Mouse (Mus musculus) midbrain, postnatal 0 days (tissue): Measurements from ENCODE around the gene Tmem129. TPM values are rescaled to one million over a fixed set of nuclear protein-coding genes. Genes with fewer than 3 reads are reported as not detected.

ENCODE experiments used
- ATAC-seq: fragments of 200-750 bp; cut with Nextera tagmentation; 2 replicates; pipeline ENCODE4 v1.8.0; 2017; ENCODE audit warnings: moderate number of reproducible peaks, mild to moderate bottlenecking, moderate TSS enrichment, moderate library complexity; ENCODE audit not compliant: low FRiP score
- DNase-seq: peaks from one replicate; pipeline ENCODE4 v3.0.0-alpha.2; 2015; ENCODE audit warnings: low spot score
- H3K27ac ChIP-seq: fragments of 300-500 bp; sonication (generic); 2 replicates; pipeline ENCODE4 v1.5.1; 2014; ENCODE audit warnings: low read depth, mild to moderate bottlenecking, low read length, mixed read lengths
- H3K27me3 ChIP-seq: fragments of 300-500 bp; sonication (generic); 2 replicates; pipeline ENCODE4 v1.6.1; 2014; ENCODE audit warnings: low read length, control low read depth, mixed read lengths; ENCODE audit not compliant: insufficient read depth
- H3K36me3 ChIP-seq: fragments of 300-500 bp; sonication (generic); 2 replicates; pipeline ENCODE4 v1.6.1; 2014; ENCODE audit warnings: low read length, control low read depth, mixed read lengths; ENCODE audit not compliant: insufficient read depth
- H3K4me1 ChIP-seq: fragments of 300-500 bp; sonication (generic); 2 replicates; pipeline ENCODE4 v1.6.1; 2014; ENCODE audit warnings: mild to moderate bottlenecking, control low read depth, antibody characterized with exemption, low read length, mixed read lengths; ENCODE audit not compliant: insufficient read depth
- H3K4me2 ChIP-seq: fragments of 300-500 bp; sonication (generic); 2 replicates; pipeline ENCODE4 v1.6.1; 2014; ENCODE audit warnings: low read depth, mild to moderate bottlenecking, low read length, mixed read lengths; ENCODE audit not compliant: poor library complexity, severe bottlenecking
- H3K4me3 ChIP-seq: fragments of 300-500 bp; sonication (generic); 2 replicates; pipeline ENCODE4 v1.5.1; 2014; ENCODE audit warnings: low read depth, mild to moderate bottlenecking, low read length, moderate library complexity
- H3K9ac ChIP-seq: fragments of 300-500 bp; sonication (generic); replicated peaks from 2 replicates; pipeline ENCODE4 v1.6.1; 2014; ENCODE audit warnings: mild to moderate bottlenecking, low read length, moderate library complexity, mixed read lengths; ENCODE audit not compliant: poor library complexity, severe bottlenecking
- H3K9me3 ChIP-seq: fragments of 300-500 bp; sonication (generic); 2 replicates; pipeline ENCODE4 v1.6.1; 2016; ENCODE audit warnings: low read length, control low read depth
- CTCF ChIP-seq: IDR thresholded peaks from 2 replicates; pipeline ENCODE4 v1.5.1; 2016; ENCODE audit warnings: antibody characterized with exemption, mild to moderate bottlenecking
- WGBS: fragments of 180-500 bp; shearing (Covaris S2); extraction: QIAGEN DNeasy Blood & Tissue Kit; methylation state at CpG from one replicate; pipeline ENCODE4 v1.1.7; 2014; 5-methylcytosine and 5-hydroxymethylcytosine counted together
- polyA plus RNA-seq: library from polyadenylated mRNA; unstranded; fragments of >200 nt; fragmentation: Nextera tagmentation; extraction: Ambion mirVana; gene quantifications from 2 replicates; pipeline ENCODE4 v1.2.1, GENCODE M21; 2015
- total RNA-seq: library from RNA; depleted of rRNA; stranded (reverse); fragments of >200 nt; gene quantifications from 2 replicates; pipeline ENCODE4 v1.2.3, GENCODE M21; 2014

Tmem129 gene
- total and polyA plus RNA-seq, 2 experiments from 2014 or later, result 17.3 to 26.0 TPM

DNA sequence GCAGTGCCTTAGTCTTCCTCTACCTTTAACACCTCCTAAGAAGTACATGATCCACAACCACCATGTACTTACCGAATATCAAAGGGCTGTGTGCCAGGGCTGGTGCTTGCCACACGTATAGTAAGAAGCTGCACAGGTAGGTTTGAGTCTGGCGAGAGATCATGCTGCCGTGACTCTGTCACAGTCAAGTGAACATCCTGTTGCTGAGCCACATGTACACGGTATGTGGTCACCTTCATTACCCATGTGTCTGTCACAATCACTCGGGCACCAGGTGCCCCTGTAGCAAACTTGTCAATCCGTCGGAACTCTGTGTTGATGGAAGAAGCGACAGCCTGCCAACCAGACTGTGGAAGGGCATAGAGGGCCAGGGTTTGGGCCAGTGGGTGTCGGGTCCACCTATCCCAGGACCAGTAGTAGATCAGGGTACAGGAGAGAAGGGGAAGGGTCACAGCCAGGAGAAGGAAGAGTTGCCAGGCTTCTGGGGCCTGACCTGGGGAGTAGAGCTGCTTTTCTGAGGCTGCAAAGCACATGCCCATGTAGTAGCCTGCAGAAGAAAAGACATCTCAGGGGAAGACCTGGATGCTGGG, 2.9 kb downstream of the Tmem129 start:
- TF ChIP-seq CTCF, result no peak
- Histone ChIP-seq H3K27me3 (no peaks in the 10 kb centered on the region), H3K9me3 (no peaks in the 10 kb centered on the region), H3K9ac (no peak overlapping the region), H3K4me2 (no peak overlapping the region), H3K4me1 (peaks cover 17% of the 10 kb centered on the region), H3K4me3 (no peak overlapping the region), H3K36me3 (peaks cover 3% of the 10 kb centered on the region), H3K27ac (no peak overlapping the region)
- DNase-seq (no peak), ATAC-seq (no peak)
- WGBS, result 95% methylated on average over 10 of the region's 10 CpGs

DNA sequence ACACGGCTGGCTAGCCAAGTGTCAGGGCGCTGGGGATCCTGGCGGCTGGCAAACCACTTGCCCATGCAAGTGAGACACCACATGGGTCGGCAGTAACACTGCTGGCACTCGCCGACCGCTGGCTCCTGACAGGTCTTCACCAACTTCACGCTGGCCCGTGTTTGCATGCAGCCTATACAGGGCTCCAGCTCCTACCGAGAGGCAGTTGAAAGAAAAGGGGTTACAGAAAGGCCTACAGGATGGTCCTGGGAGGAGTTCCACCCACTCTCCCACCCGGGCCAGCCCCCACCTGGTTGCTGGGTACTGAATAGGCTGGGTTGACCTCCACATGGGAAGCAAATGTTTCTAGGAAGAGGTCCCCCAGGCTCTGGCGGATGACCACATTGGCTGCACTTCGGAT, 3.8 kb downstream of the Tmem129 start:
- WGBS, result 96% methylated on average over 13 of the region's 13 CpGs
- ATAC-seq (no peak), DNase-seq (no peak)
- TF ChIP-seq CTCF, result no peak
- Histone ChIP-seq H3K9ac (no peak overlapping the region), H3K27ac (no peak overlapping the region), H3K4me2 (no peak overlapping the region), H3K4me3 (no peak overlapping the region), H3K36me3 (peaks cover 3% of the 10 kb centered on the region), H3K9me3 (no peaks in the 10 kb centered on the region), H3K27me3 (no peaks in the 10 kb centered on the region), H3K4me1 (peaks cover 19% of the 10 kb centered on the region)

DNA sequence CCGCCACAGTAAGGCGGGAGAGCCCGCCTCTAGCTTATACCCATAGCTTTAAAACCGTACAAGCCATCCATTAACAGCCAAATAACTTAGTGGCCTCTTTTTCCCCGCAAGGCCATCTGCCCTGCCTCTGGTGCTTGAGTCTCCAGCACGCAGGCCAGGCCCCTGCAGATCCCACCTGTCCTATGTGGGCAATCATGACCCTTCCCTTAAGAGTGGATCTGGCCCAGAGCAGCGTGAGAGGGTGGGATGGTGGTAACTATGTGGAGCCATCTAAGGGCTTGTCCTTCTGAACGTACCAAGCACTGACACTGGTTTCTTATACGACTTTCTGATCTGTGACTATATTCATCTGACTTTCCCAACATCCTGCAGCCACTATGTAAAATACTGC, 5.4 kb downstream of the Tmem129 start:
- H3K27ac ChIP-seq, result peak overlapping the region; percentile 98; the same call in 1 of the 2 replicates
- no peak overlapping the region for H3K9ac ChIP-seq
- DNase-seq (no peak), ATAC-seq (peak; percentile 3; the same call in 1 of the 2 replicates)
- H3K36me3 ChIP-seq, result peaks cover 3% of the 10 kb centered on the region
- peak overlapping the region; percentile 68 for H3K4me2 ChIP-seq
- H3K4me3 ChIP-seq, result peak overlapping the region; percentile 75
- WGBS, result 4% methylated on average over 9 of the region's 9 CpGs
- peaks cover 19% of the 10 kb centered on the region for H3K4me1 ChIP-seq
- no peaks in the 10 kb centered on the region for H3K9me3 ChIP-seq
- no peaks in the 10 kb centered on the region for H3K27me3 ChIP-seq
- TF ChIP-seq CTCF, result no peak

DNA sequence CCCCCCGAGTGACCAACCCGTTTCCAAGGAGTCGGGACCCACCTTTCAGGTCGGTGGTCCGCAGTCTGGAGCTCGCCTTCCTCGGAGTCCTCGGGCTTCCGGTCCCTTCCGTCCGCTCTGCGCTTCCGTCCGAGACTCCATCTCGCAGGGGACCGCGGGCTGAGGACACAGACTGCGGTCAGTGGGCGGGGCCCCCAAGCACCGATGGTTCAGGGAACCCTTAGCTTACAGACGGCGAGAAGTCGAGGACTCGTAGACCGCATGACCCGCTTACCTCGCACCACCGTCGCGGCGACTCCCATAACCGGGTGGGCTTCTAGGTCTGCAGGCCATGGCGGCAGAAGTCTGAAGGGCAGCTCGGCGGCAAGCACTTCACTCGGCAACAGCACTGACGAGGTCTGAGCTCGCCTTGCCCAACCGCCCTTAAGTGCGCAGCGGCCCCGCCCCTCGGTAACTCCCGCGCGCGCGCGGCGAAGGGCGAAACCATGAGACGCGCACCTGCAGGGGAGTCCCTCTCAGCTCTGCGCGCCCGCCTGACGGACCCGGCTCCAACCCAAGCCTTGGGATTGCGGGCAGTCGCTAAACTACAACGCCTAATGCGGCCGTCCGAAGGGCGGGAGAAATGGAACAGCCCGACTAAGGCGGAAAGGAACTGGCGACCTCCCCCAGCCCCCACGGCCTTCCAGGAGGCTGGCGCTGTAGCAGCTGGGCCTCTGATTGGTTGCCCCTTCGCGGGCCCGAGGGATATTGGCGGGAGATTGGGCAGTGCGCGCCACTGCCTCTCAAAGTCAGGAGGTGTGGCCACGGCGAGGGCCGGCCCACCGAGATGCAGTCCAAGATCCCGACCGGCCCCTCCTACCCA, 6.1 kb downstream of the Tmem129 start, which contains the start of gene Slbp:
Gene Slbp (minus strand): TSS at position 654 of the 862 bp plus-strand sequence.
- no peak; the same call in 1 of the 2 replicates for TF ChIP-seq CTCF
- Histone ChIP-seq H3K4me3 (peak within 1 kb of the TSS; percentile 75), H3K27ac (peak within 1 kb of the TSS; percentile 98), H3K4me2 (peak within 1 kb of the TSS; percentile 68), H3K9ac (peak within 1 kb of the TSS; percentile 79), H3K4me1 (peaks cover 19% of the 10 kb centered on the region), H3K27me3 (no peaks in the 10 kb centered on the region), H3K36me3 (peaks cover 6% of the 10 kb centered on the region), H3K9me3 (no peaks in the 10 kb centered on the region)
- ATAC-seq (peak; percentile 95), DNase-seq (peak; percentile 98)
- under 1% methylated on average over 79 of the region's 82 CpGs for WGBS

DNA sequence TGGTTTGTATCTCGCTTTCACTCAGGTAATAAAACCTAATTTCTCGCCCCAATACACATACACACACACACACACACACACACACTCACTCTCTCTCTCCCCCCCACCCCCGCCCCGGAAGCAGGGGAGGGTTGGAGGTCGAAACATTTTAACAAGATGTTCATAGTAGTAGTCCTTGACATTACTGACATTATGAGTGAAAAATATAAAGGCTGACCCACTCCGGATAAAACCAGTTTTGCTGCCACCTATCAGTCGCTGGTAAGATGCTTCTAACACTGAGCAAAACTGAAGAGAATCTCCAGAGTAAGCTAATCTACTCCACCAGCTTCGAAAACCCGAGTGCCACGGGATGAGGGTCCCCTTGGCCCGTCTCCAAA, 6.7 kb downstream of the Tmem129 start:
- ATAC-seq (0 out of 2 replicates have a peak, but pooled peaks have one; percentile 0), DNase-seq (no peak)
- peak; percentile 21 for TF ChIP-seq CTCF
- Histone ChIP-seq H3K4me3 (peak overlapping the region; percentile 75), H3K27me3 (no peaks in the 10 kb centered on the region), H3K9me3 (no peaks in the 10 kb centered on the region), H3K4me1 (peaks cover 13% of the 10 kb centered on the region), H3K27ac (peak overlapping the region; percentile 98), H3K9ac (peak overlapping the region; percentile 79), H3K36me3 (peaks cover 7% of the 10 kb centered on the region), H3K4me2 (peak overlapping the region; percentile 68)
- WGBS, result under 1% methylated on average over 11 of the region's 11 CpGs

DNA sequence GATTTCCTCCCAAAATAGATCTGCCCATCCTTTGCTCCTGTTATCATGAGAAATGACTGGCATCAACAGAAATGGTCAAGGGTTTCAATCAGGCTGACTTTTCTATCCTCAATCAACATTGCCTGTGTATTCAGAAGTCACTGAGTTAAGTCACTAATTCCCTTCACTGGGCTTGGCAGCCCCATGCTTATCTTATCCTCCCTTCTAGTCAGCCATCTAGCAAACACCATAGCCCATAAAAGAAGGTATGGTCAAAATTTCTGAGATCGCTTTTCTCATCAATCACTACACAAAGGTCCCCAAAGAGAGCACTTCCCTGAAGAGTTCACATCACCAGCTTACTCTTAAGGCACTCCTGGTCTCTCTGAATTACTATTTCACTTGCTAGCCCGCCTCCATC, 7.2 kb downstream of the Tmem129 start:
- Histone ChIP-seq H3K27me3 (no peaks in the 10 kb centered on the region), H3K9me3 (no peaks in the 10 kb centered on the region), H3K36me3 (peaks cover 12% of the 10 kb centered on the region), H3K4me3 (peak overlapping the region; percentile 75), H3K4me2 (peak overlapping the region; percentile 68), H3K9ac (peak overlapping the region; percentile 79), H3K4me1 (peaks cover 9% of the 10 kb centered on the region; the same call in 1 of the 2 replicates), H3K27ac (peak overlapping the region; percentile 98)
- no peak for ATAC-seq
- TF ChIP-seq CTCF, result no peak; the same call in 1 of the 2 replicates
- 9% methylated on average over 2 of the region's 2 CpGs for WGBS
- DNase-seq, result no peak
